Mouse (Mus musculus) left cerebral cortex, adult 2 months (tissue): Measurements from ENCODE around the gene Gm39566. TPM values are rescaled to one million over a fixed set of nuclear protein-coding genes. Genes with fewer than 3 reads are reported as not detected.

Experiments
- DNase-seq, 2 experiments: peaks; one replicate each; pipeline ENCODE4 v3.0.0; 2021 to 2022; ENCODE audit warnings: low spot score in 2 of 2, mixed read lengths in 1 of 2; ENCODE audit errors: extremely low spot score in 1 of 2
- H3K27ac ChIP-seq: fragments of 200-600 bp; 2 replicates; pipeline ENCODE4 v1.8.1; 2022
- H3K4me3 ChIP-seq: fragments of 200-600 bp; 2 replicates; pipeline ENCODE4 v1.8.1; 2022
- CTCF ChIP-seq: fragments of 200-600 bp; IDR thresholded peaks from 2 replicates; pipeline ENCODE4 v1.8.1; 2022; ENCODE audit warnings: antibody characterized with exemption, mild to moderate bottlenecking, moderate library complexity
- intact Hi-C: fragments of 180-260 bp; cut with DNase I; formaldehyde crosslinking; loops from one replicate; pipeline ENCODE4 v1.15.1; 2025
- total RNA-seq, 2 experiments: library from RNA; stranded (reverse); gene quantifications; 2 replicates each; pipeline ENCODE4 v1.2.3; 2021

Gm39566 gene
- total RNA-seq, 2 experiments from 2014 or later: not detected

GRCm38 (mm10) chr11:69846738-69847688, 31.9 kb upstream of the Gm39566 start:
- peak overlapping the region; percentile 88 for H3K27ac ChIP-seq
- intact Hi-C loops: no loop called here
- no peak for TF ChIP-seq CTCF

GRCm38 (mm10) chr11:69846198-69846680, 31.1 kb upstream of the Gm39566 start, which contains the start of gene Plscr3:
Gene Plscr3 (plus strand): TSS chr11:69846376.
- no peak for TF ChIP-seq CTCF
- intact Hi-C loops: no loop called here
- Histone ChIP-seq H3K4me3 (peak within 1 kb of the TSS; percentile 82), H3K27ac (peak within 1 kb of the TSS; percentile 88)
- DNase-seq: peak; percentile 87 to 90

More at GRCm38 (mm10) chr11:69846738-69847688, 31.9 kb upstream of the Gm39566 start:
- H3K4me3 ChIP-seq: peak overlapping the region; percentile 82
- DNase-seq: no peak

GRCm38 (mm10) chr11:69838714-69839104, 23.6 kb upstream of the Gm39566 start:
- intact Hi-C loops: loop anchor here (5.0 kb wide), 2 partner anchors 64 to 156 kb away; partner anchors contain the start of genes 2810408A11Rik, Neurl4 and Senp3
- Histone ChIP-seq H3K27ac (peak overlapping the region; percentile 94), H3K4me3 (peak overlapping the region; percentile 67)
- no peak for DNase-seq
- TF ChIP-seq CTCF: no peak

- Histone ChIP-seq H3K27ac (peak within 1 kb of the TSS; percentile 95), H3K4me3 (peak within 1 kb of the TSS; percentile 67)
- peak; percentile 93 to 95 for DNase-seq
- intact Hi-C loops: loop anchor here (2.0 to 5.0 kb wide), 4 partner anchors 35 to 156 kb away; partner anchors contain the start of genes 2810408A11Rik, Neurl4 and Senp3
- TF ChIP-seq CTCF: no peak
These were observed 23.0 kb upstream of the Gm39566 start, which contains the start of gene Tmem256 for GRCm38 (mm10) chr11:69837952-69838713. Gene Tmem256 (plus strand): TSS chr11:69838514.

- TF ChIP-seq CTCF: no peak; the same call in 1 of the 2 replicates
- peak in 1 of 2 experiments; percentile 82 for DNase-seq
- intact Hi-C loops: loop anchor here (2.0 to 5.0 kb wide), 4 partner anchors 35 to 155 kb away; partner anchors contain the start of genes 2810408A11Rik, Neurl4 and Senp3
These were observed 22.5 kb upstream of the Gm39566 start, which contains the start of gene Nlgn2 for GRCm38 (mm10) chr11:69837604-69837951. Gene Nlgn2 (minus strand): TSS chr11:69837784.

GRCm38 (mm10) chr11:69836703-69837576, 21.8 kb upstream of the Gm39566 start:
- peak; percentile 59 to 62 for DNase-seq
- TF ChIP-seq CTCF: no peak
- peak overlapping the region; percentile 95 for H3K27ac ChIP-seq
- intact Hi-C loops: loop anchor here (1.0 to 5.0 kb wide), 5 partner anchors 34 to 155 kb away; partner anchors contain the start of genes 2810408A11Rik, Neurl4, Senp3 and Slc35g3
- H3K4me3 ChIP-seq: peak overlapping the region; percentile 67

More at GRCm38 (mm10) chr11:69837604-69837951, 22.5 kb upstream of the Gm39566 start, which contains the start of gene Nlgn2:
- peak within 1 kb of the TSS; percentile 67 for H3K4me3 ChIP-seq
- H3K27ac ChIP-seq: peak within 1 kb of the TSS; percentile 95

GRCm38 (mm10) chr11:69835966-69836335, 20.9 kb upstream of the Gm39566 start:
- Histone ChIP-seq H3K27ac (peak overlapping the region; percentile 95), H3K4me3 (peak overlapping the region; percentile 67)
- no peak for TF ChIP-seq CTCF
- intact Hi-C loops: loop anchor here (1.0 to 5.0 kb wide), 6 partner anchors 33 to 154 kb away; partner anchors contain the start of genes 2810408A11Rik, Neurl4, Senp3 and Slc35g3
- DNase-seq: no peak

- intact Hi-C loops: loop anchor here (2.0 to 5.0 kb wide), 3 partner anchors 67 to 153 kb away; partner anchors contain the start of genes 2810408A11Rik, Neurl4 and Senp3
- H3K27ac ChIP-seq: peak overlapping the region; percentile 95
- TF ChIP-seq CTCF: no peak
These were observed 20.3 kb upstream of the Gm39566 start for GRCm38 (mm10) chr11:69835326-69835965.

GRCm38 (mm10) chr11:69834001-69834549, 19.0 kb upstream of the Gm39566 start:
- H3K27ac ChIP-seq: no peak overlapping the region
- intact Hi-C loops: loop anchor here (2.0 kb wide), 1 partner anchor 67 kb away; no protein-coding TSS in a partner anchor
- no peak for TF ChIP-seq CTCF
- peak overlapping the region; percentile 67 for H3K4me3 ChIP-seq
- peak in 1 of 2 experiments; percentile 38 for DNase-seq

More at GRCm38 (mm10) chr11:69835326-69835965, 20.3 kb upstream of the Gm39566 start:
- DNase-seq: no peak
- peak overlapping the region; percentile 67 for H3K4me3 ChIP-seq
